Mouse (Mus musculus) left cerebral cortex, adult 2 months (tissue): ENCODE measurements around the gene Trim21. TPM values are rescaled to one million over a fixed set of nuclear protein-coding genes. Genes with fewer than 3 reads are reported as not detected.

Source experiments
- DNase-seq, 2 experiments: peaks; one replicate each; pipeline ENCODE4 v3.0.0; 2021 to 2022; ENCODE audit warnings: low spot score in 2 of 2, mixed read lengths in 1 of 2; ENCODE audit errors: extremely low spot score in 1 of 2
- H3K27ac ChIP-seq: fragments of 200-600 bp; 2 replicates; pipeline ENCODE4 v1.8.1; 2022
- H3K4me3 ChIP-seq: fragments of 200-600 bp; 2 replicates; pipeline ENCODE4 v1.8.1; 2022
- CTCF ChIP-seq: fragments of 200-600 bp; IDR thresholded peaks from 2 replicates; pipeline ENCODE4 v1.8.1; 2022; ENCODE audit warnings: antibody characterized with exemption, mild to moderate bottlenecking, moderate library complexity
- intact Hi-C: fragments of 180-260 bp; cut with DNase I; formaldehyde crosslinking; loops from one replicate; pipeline ENCODE4 v1.15.1; 2025
- long read RNA-seq, 2 experiments: library from polyadenylated mRNA; stranded (forward); transcript quantifications; one replicate each; pipeline ENCODE4 v2.0.0; 2021; ENCODE audit warnings: borderline mapping rate in 2 of 2
- total RNA-seq, 2 experiments: library from RNA; stranded (reverse); gene quantifications; 2 replicates each; pipeline ENCODE4 v1.2.3; 2021

Trim21 gene
- 1 to 10 TPM; 2.7 to 4.0 TPM for total RNA-seq
- long read RNA-seq, experiment 1, partial matches to known transcripts, result 0 of 3 reads
- long read RNA-seq, experiment 1, other reads (novel, unspliced or antisense), result 1 of 3 reads
- long read RNA-seq, experiment 2, partial matches to known transcripts, result 0 of 3 reads
- long read RNA-seq, experiment 2, other reads (novel, unspliced or antisense), result 1 of 3 reads

- peak within 1 kb of the TSS; percentile 47 for H3K4me3 ChIP-seq
- intact Hi-C loops, result no loop called here
- no peak for TF ChIP-seq CTCF
- H3K27ac ChIP-seq, result peak within 1 kb of the TSS; percentile 40; the same call in 1 of the 2 replicates
- DNase-seq, result peak; percentile 35 to 54
Observed at GRCm38 (mm10) chr7:102564999-102565997, at the start of gene Trim21. TSS of gene Trim21 (minus strand) at chr7:102565486.

DNA sequence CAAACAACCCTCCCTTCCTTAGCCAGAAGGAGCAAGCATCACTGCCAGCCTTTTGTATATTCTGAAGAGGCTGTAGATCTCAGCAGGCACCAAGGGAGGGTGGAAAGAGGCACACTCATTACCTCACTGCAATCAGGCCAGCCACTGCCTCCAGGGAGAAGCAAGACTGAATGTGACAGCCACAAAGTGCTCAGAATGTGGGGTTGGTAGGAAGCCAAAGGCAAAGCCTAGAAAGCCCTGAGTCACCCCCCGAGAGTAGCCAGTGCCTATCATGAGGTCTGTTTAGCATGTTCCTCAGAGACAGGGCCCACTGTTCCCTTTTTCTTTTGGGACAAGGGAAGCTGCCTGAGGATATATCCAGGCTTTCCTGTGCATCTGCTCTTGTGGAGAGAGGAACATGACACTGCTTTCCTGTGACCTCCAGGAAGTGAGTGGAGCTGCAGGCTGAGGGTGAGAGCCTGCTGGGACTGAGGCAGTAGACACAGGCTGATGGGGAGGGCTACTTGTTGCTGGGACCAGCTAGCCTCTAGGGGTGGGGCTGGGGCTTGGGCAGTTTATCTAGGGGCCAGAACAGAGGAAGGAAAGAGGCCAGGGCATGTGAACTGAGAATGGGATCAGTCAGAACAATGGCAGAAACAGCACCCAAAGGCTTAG lies 32.2 kb upstream of the Trim21 start, which contains the start of gene Olfr552:
Gene Olfr552, plus strand, starts transcription at position 393 of the 654 bp plus-strand sequence.
- Histone ChIP-seq H3K4me3 (no peak within 1 kb of the TSS), H3K27ac (no peak within 1 kb of the TSS)
- no peak for DNase-seq
- intact Hi-C loops, result no loop called here
- TF ChIP-seq CTCF, result no peak

- H3K27ac ChIP-seq, result no peak within 1 kb of the TSS
- no peak within 1 kb of the TSS for H3K4me3 ChIP-seq
- intact Hi-C loops, result no loop called here
- DNase-seq, result no peak
- TF ChIP-seq CTCF, result no peak
Observed at GRCm38 (mm10) chr7:102591786-102592185, 26.5 kb upstream of the Trim21 start, which contains the start of gene Olfr551. TSS of gene Olfr551 (minus strand) at chr7:102591886.

- Histone ChIP-seq H3K4me3 (no peak overlapping the region), H3K27ac (no peak overlapping the region)
- intact Hi-C loops, result no loop called here
- TF ChIP-seq CTCF, result no peak
- DNase-seq, result no peak
Observed at GRCm38 (mm10) chr7:102575998-102576397, 10.7 kb upstream of the Trim21 start.

GRCm38 (mm10) chr7:102573174-102573830 lies 8.0 kb upstream of the Trim21 start:
- Histone ChIP-seq H3K27ac (no peak overlapping the region), H3K4me3 (no peak overlapping the region)
- TF ChIP-seq CTCF, result no peak
- intact Hi-C loops, result no loop called here
- DNase-seq, result no peak

GRCm38 (mm10) chr7:102571142-102571541 lies 5.9 kb upstream of the Trim21 start, which contains the start of gene Olfr550:
TSS of gene Olfr550 (plus strand) at chr7:102571442.
- intact Hi-C loops, result no loop called here

DNA sequence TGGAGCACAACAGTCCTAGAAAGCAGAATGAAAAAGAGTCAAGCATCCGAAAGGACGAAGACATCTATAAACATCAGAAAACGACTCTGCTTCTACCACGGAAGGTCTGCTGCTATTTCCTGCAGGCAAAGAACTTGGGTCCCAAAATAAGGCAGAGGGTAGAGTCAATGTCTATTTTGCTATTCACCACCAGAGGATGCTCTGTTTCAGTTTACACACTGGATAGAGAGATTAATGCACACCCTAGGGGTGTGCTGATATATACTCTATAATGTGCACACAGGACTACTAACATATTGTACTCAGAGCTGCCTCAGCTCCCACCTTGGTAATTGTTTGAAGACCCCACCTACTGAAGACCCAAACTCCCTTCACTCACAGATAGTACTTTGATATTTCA lies 933 bp upstream of the Trim21 start:
- intact Hi-C loops, result no loop called here
- H3K27ac ChIP-seq, result no peak overlapping the region
- DNase-seq, result no peak
- H3K4me3 ChIP-seq, result no peak overlapping the region
- peak; percentile 27; the same call in 1 of the 2 replicates for TF ChIP-seq CTCF

More at GRCm38 (mm10) chr7:102571142-102571541, 5.9 kb upstream of the Trim21 start, which contains the start of gene Olfr550:
- DNase-seq, result no peak
- TF ChIP-seq CTCF, result no peak
- H3K27ac ChIP-seq, result no peak within 1 kb of the TSS
- no peak within 1 kb of the TSS for H3K4me3 ChIP-seq

DNA sequence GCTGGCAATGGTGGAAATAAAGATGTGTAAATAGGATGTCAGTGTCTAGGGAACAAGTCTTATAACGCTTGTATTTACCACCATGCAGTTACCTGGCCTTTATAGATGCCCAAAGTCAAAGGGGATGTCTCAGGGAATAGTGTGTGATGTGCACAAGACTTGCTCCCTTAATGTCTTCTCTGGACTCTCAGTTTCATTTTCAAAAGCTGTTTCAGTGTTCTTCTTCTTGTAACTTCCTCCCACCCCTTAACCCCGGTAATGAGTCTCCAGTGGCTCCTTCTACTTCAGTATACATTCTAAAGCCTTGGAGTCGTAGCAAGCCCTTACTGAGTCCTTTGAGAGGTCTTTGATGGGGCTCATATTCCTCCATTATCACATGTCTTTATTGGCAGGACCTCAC lies 12.0 kb downstream of the Trim21 start:
- Histone ChIP-seq H3K4me3 (no peak overlapping the region), H3K27ac (no peak overlapping the region)
- TF ChIP-seq CTCF, result no peak
- intact Hi-C loops, result no loop called here
- no peak for DNase-seq

GRCm38 (mm10) chr7:102549570-102549969 lies 15.7 kb downstream of the Trim21 start, which contains the start of gene Olfr549:
TSS of gene Olfr549 (plus strand) at chr7:102549870.
- Histone ChIP-seq H3K4me3 (no peak within 1 kb of the TSS), H3K27ac (no peak within 1 kb of the TSS)
- no peak for DNase-seq
- no peak for TF ChIP-seq CTCF
- intact Hi-C loops, result no loop called here

DNA sequence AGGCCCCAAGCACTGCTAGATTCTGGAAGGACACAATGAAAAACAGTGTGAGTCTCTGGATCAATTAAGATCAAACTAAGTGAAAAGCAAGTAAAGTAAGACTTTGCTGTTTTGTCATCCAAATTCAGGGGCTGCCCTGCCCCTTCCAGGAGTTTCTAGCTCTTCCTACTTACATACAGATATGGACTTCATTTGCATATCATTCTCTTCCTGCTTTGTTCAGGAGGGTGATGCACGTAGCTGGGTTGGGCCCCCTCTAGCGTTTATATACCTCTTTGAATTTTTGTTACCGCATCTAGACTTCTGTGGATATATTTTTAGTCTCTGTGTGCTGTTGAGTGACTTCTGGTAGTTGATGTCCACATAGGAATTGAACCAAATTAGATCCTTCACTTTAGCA lies 24.0 kb downstream of the Trim21 start:
- no peak overlapping the region for H3K4me3 ChIP-seq
- intact Hi-C loops, result no loop called here
- DNase-seq, result no peak
- no peak for TF ChIP-seq CTCF
- no peak overlapping the region for H3K27ac ChIP-seq

GRCm38 (mm10) chr7:102540596-102540995 lies 24.7 kb downstream of the Trim21 start, which contains the start of gene Olfr548-ps1:
TSS of gene Olfr548-ps1 (plus strand) at chr7:102540896.
- intact Hi-C loops, result no loop called here
- DNase-seq, result no peak
- no peak within 1 kb of the TSS for H3K4me3 ChIP-seq
- H3K27ac ChIP-seq, result no peak within 1 kb of the TSS
- TF ChIP-seq CTCF, result no peak
